Mouse (Mus musculus) layer of hippocampus, adult 2 months (tissue): ENCODE results near the gene Crkl. TPM values are rescaled to one million over a fixed set of nuclear protein-coding genes. Genes with fewer than 3 reads are reported as not detected.

Experiments
- DNase-seq, 2 experiments: peaks; one replicate each; pipeline ENCODE4 v3.0.0; 2022; ENCODE audit warnings: low spot score in 2 of 2
- H3K27ac ChIP-seq: fragments of 200-600 bp; 2 replicates; pipeline ENCODE4 v1.8.1; 2022
- H3K4me3 ChIP-seq: fragments of 200-600 bp; 2 replicates; pipeline ENCODE4 v1.8.1; 2022; ENCODE audit warnings: mild to moderate bottlenecking
- CTCF ChIP-seq: fragments of 200-600 bp; conservative IDR thresholded peaks from 2 replicates; pipeline ENCODE4 v1.8.1; 2022; ENCODE audit warnings: antibody characterized with exemption, mild to moderate bottlenecking, moderate library complexity
- total RNA-seq, 2 experiments: library from RNA; stranded (reverse); gene quantifications; 2 replicates each; pipeline ENCODE4 v1.2.3; 2021

Crkl gene
- total RNA-seq, 2 experiments from 2014 or later: 33.5 to 37.4 TPM

GRCm38 (mm10) chr16:17524156-17524555 is 72.4 kb downstream of the Crkl start:
- DNase-seq: no peak
- H3K27ac ChIP-seq: no peak overlapping the region
- no peak for TF ChIP-seq CTCF
- H3K4me3 ChIP-seq: no peak overlapping the region

GRCm38 (mm10) chr16:17525524-17525923 is 73.7 kb downstream of the Crkl start:
- no peak overlapping the region for H3K4me3 ChIP-seq

GRCm38 (mm10) chr16:17526223-17526622 is 74.4 kb downstream of the Crkl start:
- H3K27ac ChIP-seq: no peak overlapping the region
- no peak overlapping the region for H3K4me3 ChIP-seq
- TF ChIP-seq CTCF: no peak
- DNase-seq: no peak

More at GRCm38 (mm10) chr16:17525524-17525923, 73.7 kb downstream of the Crkl start:
- H3K27ac ChIP-seq: no peak overlapping the region
- TF ChIP-seq CTCF: no peak
- no peak for DNase-seq

DNA sequence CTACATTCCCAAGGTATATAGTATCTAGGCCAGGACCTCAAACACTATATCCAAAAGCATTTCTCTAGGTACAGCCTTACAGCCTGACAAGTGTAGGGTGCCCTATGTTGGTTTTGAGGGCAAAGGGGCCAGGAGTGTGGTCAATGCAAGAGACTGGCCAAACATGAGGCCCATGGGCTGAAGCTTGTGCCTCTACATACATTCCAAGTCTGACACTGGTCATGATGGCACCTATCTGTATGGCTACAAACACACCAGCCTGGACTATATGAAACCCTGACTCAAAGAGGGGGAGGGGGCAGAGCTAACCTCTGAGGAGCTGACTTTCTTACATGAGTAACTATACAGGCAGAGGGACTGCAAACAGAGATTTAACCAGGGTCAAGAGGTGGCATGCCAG is 75.8 kb downstream of the Crkl start:
- no peak for TF ChIP-seq CTCF
- Histone ChIP-seq H3K27ac (0 out of 2 replicates have a peak overlapping the region, but pooled peaks have one; percentile 29), H3K4me3 (no peak overlapping the region)
- no peak for DNase-seq

- Histone ChIP-seq H3K4me3 (no peak overlapping the region), H3K27ac (peak overlapping the region; percentile 29; the same call in 1 of the 2 replicates)
- no peak for DNase-seq
- TF ChIP-seq CTCF: no peak
Measured at GRCm38 (mm10) chr16:17528276-17528675, 76.5 kb downstream of the Crkl start.

DNA sequence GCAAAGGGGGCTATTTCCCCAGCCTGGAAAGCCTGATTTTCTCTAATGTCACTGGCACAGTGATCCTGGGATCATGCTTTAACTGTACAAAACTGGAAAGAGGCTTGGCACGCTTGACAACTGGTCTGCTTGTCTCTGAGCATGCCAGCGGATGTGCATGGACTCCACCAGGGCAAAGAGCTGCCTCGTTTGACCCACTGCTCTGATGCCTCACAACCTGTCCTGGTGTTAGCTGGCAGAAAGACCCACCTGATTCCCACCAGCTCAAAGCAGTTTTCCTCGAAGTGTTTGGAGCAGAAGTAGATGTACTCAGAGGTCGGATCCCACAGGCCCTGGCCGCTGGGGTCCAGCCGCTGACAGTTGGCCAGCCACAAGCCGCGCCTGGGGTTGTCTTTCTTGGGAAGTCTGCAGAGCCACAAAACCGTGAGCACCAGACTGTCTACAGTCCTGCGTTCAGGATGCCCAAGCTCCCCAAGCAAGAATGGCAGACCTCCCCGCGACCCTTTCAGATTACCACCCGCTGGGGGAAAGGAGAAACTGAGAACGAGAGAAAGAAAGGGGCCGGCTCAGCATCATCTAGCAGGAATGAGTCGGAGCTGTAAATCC is 78.3 kb downstream of the Crkl start:
- Histone ChIP-seq H3K4me3 (peak overlapping the region; percentile 91), H3K27ac (peak overlapping the region; percentile 97)
- no peak for TF ChIP-seq CTCF
- no peak for DNase-seq

DNA sequence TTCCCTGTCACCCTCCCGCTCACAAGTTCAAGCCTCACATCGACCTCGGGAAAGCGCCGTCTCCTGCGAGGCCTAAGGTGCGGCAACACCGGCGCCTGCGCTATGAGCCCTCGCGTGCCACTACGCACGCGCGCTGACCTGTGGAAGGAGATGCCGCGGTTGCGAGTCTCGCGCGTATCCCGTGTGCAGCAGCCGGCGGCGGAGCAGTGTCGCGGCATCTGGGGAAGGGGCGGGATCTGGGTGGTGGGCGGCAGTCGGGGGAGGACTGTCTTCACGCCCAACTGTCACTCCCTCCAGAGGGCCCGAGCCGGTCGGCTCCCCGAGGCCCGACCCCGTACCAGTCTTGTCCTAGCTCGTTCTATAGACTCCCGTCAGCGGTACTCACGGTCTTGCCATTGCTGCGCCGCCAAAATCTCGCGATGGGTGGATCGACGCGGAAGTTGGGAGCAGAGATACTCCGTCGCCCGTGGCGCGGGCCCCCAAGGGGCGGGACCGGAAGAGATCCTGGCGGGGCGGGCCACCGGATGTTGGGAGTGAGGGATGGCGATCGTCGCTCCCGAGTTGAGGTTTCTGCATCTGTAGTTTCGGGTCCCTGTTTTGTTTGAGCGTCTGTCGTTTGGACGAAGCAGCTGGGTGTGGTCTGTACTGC is 79.0 kb downstream of the Crkl start, which contains the start of gene Thap7:
TSS of gene Thap7 (minus strand) at position 497 of the 649 bp plus-strand sequence.
- TF ChIP-seq CTCF: 0 out of 2 replicates have a peak, but pooled peaks have one; percentile 2
- peak within 1 kb of the TSS; percentile 91 for H3K4me3 ChIP-seq
- peak; percentile 95 to 96 for DNase-seq
- peak within 1 kb of the TSS; percentile 97 for H3K27ac ChIP-seq

GRCm38 (mm10) chr16:17532271-17532670 is 80.5 kb downstream of the Crkl start:
- no peak for DNase-seq
- Histone ChIP-seq H3K27ac (no peak overlapping the region), H3K4me3 (no peak overlapping the region)
- TF ChIP-seq CTCF: peak; percentile 60

- Histone ChIP-seq H3K4me3 (no peak overlapping the region), H3K27ac (no peak overlapping the region)
- no peak for TF ChIP-seq CTCF
- DNase-seq: no peak
Measured at GRCm38 (mm10) chr16:17532676-17533329, 81.0 kb downstream of the Crkl start.

GRCm38 (mm10) chr16:17536584-17536983 is 84.8 kb downstream of the Crkl start:
- Histone ChIP-seq H3K4me3 (no peak overlapping the region), H3K27ac (no peak overlapping the region)
- TF ChIP-seq CTCF: peak; percentile 63
- DNase-seq: no peak

Other genes starting within 250 kb of the Crkl start
- gene Ube2l3, start 249.3 kb upstream of the Crkl start, total RNA-seq: 100 to 1,000 TPM; 133 to 139 TPM
- 1 to 10 TPM; 3.9 to 4.3 TPM for gene Rimbp3, start 243.4 kb upstream of the Crkl start, total RNA-seq
- gene Hic2, start 218.4 kb upstream of the Crkl start, total RNA-seq: 1 to 10 TPM; 5.2 to 5.5 TPM
- 100 to 1,000 TPM in 1 of 2 experiments, 10 to 100 TPM in 1; 98.5 to 116 TPM for gene Tmem191c, start 175.9 kb upstream of the Crkl start, total RNA-seq
- 1 to 10 TPM in 1 of 2 experiments, under 1 TPM in 1; 0.79 to 1.4 TPM for gene Serpind1, start 120.6 kb upstream of the Crkl start, total RNA-seq
- 10 to 100 TPM; 19.4 to 20.6 TPM for gene Snap29, start 46.0 kb upstream of the Crkl start, total RNA-seq
- 100 to 1,000 TPM; 275 to 301 TPM for gene Pi4ka, start 45.7 kb upstream of the Crkl start, total RNA-seq
- 100 to 1,000 TPM; 112 to 116 TPM for gene Aifm3, start 37.6 kb downstream of the Crkl start, total RNA-seq
- gene Lztr1, start 56.7 kb downstream of the Crkl start, total RNA-seq: 100 to 1,000 TPM; 186 to 201 TPM
- gene Thap7, start 79.1 kb downstream of the Crkl start, total RNA-seq: 10 to 100 TPM; 42.3 to 45.4 TPM
- gene Lrrc74b, start 109.3 kb downstream of the Crkl start, total RNA-seq: under 1 TPM; 0.36 to 0.56 TPM
- gene P2rx6, start 109.9 kb downstream of the Crkl start, total RNA-seq: 1 to 10 TPM in 1 of 2 experiments, under 1 TPM in 1; 0.95 to 1.4 TPM
- gene Slc7a4, start 131.2 kb downstream of the Crkl start, total RNA-seq: 100 to 1,000 TPM; 102 to 105 TPM
- 10 to 100 TPM; 49.2 to 59.7 TPM for gene Smpd4, start 167.4 kb downstream of the Crkl start, total RNA-seq
- 10 to 100 TPM; 38.1 to 54.2 TPM for gene Ccdc74a, start 194.5 kb downstream of the Crkl start, total RNA-seq